Mouse (Mus musculus): ENCODE data around the gene Fam196a. TPM values are rescaled to one million over a fixed set of nuclear protein-coding genes. Genes with fewer than 3 reads are reported as not detected.

The Fam196a gene
- polyA plus RNA-seq, 1 experiment, result 0.81 TPM

- peaks cover 2% of the 10 kb centered on the region for H3K4me1 ChIP-seq (ENCODE audit: control insufficient read depth, insufficient read depth, low read length)
- no peak overlapping the region for H3K9ac ChIP-seq (ENCODE audit: low read depth, poor library complexity, severe bottlenecking)
- H3K9me3 ChIP-seq (replicated peaks; ENCODE audit: control insufficient read depth, insufficient read depth, low read length, poor library complexity, severe bottlenecking), result no peaks in the 10 kb centered on the region
- no peaks in the 10 kb centered on the region for H3K27me3 ChIP-seq (ENCODE audit: control insufficient read depth, insufficient read depth, low read length, poor library complexity, severe bottlenecking)
- TF ChIP-seq CTCF (IDR thresholded peaks at IDR 0.05; ENCODE audit: low read depth, low read length), result no peak
- TF ChIP-seq EP300 (IDR thresholded peaks at IDR 0.05; ENCODE audit: insufficient read depth, low read depth, low read length), result no peak
- no peak for TF ChIP-seq POLR2A (IDR thresholded peaks at IDR 0.05; ENCODE audit: insufficient read depth, low read length)
- no peaks in the 10 kb centered on the region; the same call in 1 of the 2 replicates for H3K36me3 ChIP-seq (ENCODE audit: control insufficient read depth, insufficient read depth, low read length, poor library complexity, severe bottlenecking)
- H3K4me3 ChIP-seq (ENCODE audit: low read depth, low read length), result no peak overlapping the region
- H3K27ac ChIP-seq (ENCODE audit: insufficient read depth, low read length), result no peak overlapping the region; the same call in 1 of the 2 replicates
Observed at GRCm38 (mm10) chr7:134872981-134873380, 65.2 kb downstream of the Fam196a start.

GRCm38 (mm10) chr7:134872511-134872910 lies 65.7 kb downstream of the Fam196a start:
- no peak for TF ChIP-seq CTCF (IDR thresholded peaks at IDR 0.05; ENCODE audit: low read depth, low read length)
- no peak for TF ChIP-seq EP300 (IDR thresholded peaks at IDR 0.05; ENCODE audit: insufficient read depth, low read depth, low read length)
- no peak for TF ChIP-seq POLR2A (IDR thresholded peaks at IDR 0.05; ENCODE audit: insufficient read depth, low read length)
- Histone ChIP-seq H3K36me3 (ENCODE audit: control insufficient read depth, insufficient read depth, low read length, poor library complexity, severe bottlenecking) (no peaks in the 10 kb centered on the region; the same call in 1 of the 2 replicates), H3K9ac (ENCODE audit: low read depth, poor library complexity, severe bottlenecking) (no peak overlapping the region), H3K9me3 (replicated peaks; ENCODE audit: control insufficient read depth, insufficient read depth, low read length, poor library complexity, severe bottlenecking) (no peaks in the 10 kb centered on the region), H3K27me3 (ENCODE audit: control insufficient read depth, insufficient read depth, low read length, poor library complexity, severe bottlenecking) (no peaks in the 10 kb centered on the region), H3K4me3 (ENCODE audit: low read depth, low read length) (no peak overlapping the region), H3K4me1 (ENCODE audit: control insufficient read depth, insufficient read depth, low read length) (peaks cover 2% of the 10 kb centered on the region), H3K27ac (ENCODE audit: insufficient read depth, low read length) (no peak overlapping the region; the same call in 1 of the 2 replicates)

GRCm38 (mm10) chr7:134864175-134864574 lies 74.1 kb downstream of the Fam196a start:
- Histone ChIP-seq H3K4me1 (ENCODE audit: control insufficient read depth, insufficient read depth, low read length) (no peaks in the 10 kb centered on the region), H3K9ac (ENCODE audit: low read depth, poor library complexity, severe bottlenecking) (no peak overlapping the region), H3K36me3 (ENCODE audit: control insufficient read depth, insufficient read depth, low read length, poor library complexity, severe bottlenecking) (no peaks in the 10 kb centered on the region), H3K27me3 (ENCODE audit: control insufficient read depth, insufficient read depth, low read length, poor library complexity, severe bottlenecking) (no peaks in the 10 kb centered on the region), H3K27ac (ENCODE audit: insufficient read depth, low read length) (no peak overlapping the region), H3K9me3 (replicated peaks; ENCODE audit: control insufficient read depth, insufficient read depth, low read length, poor library complexity, severe bottlenecking) (no peaks in the 10 kb centered on the region), H3K4me3 (ENCODE audit: low read depth, low read length) (no peak overlapping the region)
- TF ChIP-seq POLR2A (IDR thresholded peaks at IDR 0.05; ENCODE audit: insufficient read depth, low read length) (no peak), CTCF (IDR thresholded peaks at IDR 0.05; ENCODE audit: low read depth, low read length) (no peak), EP300 (IDR thresholded peaks at IDR 0.05; ENCODE audit: insufficient read depth, low read depth, low read length) (no peak)

GRCm38 (mm10) chr7:134862000-134862399 lies 76.2 kb downstream of the Fam196a start:
- Histone ChIP-seq H3K27ac (ENCODE audit: insufficient read depth, low read length) (no peak overlapping the region), H3K27me3 (ENCODE audit: control insufficient read depth, insufficient read depth, low read length, poor library complexity, severe bottlenecking) (no peaks in the 10 kb centered on the region), H3K9me3 (replicated peaks; ENCODE audit: control insufficient read depth, insufficient read depth, low read length, poor library complexity, severe bottlenecking) (no peaks in the 10 kb centered on the region), H3K4me1 (ENCODE audit: control insufficient read depth, insufficient read depth, low read length) (no peaks in the 10 kb centered on the region), H3K36me3 (ENCODE audit: control insufficient read depth, insufficient read depth, low read length, poor library complexity, severe bottlenecking) (no peaks in the 10 kb centered on the region), H3K9ac (ENCODE audit: low read depth, poor library complexity, severe bottlenecking) (no peak overlapping the region), H3K4me3 (ENCODE audit: low read depth, low read length) (no peak overlapping the region)
- TF ChIP-seq CTCF (IDR thresholded peaks at IDR 0.05; ENCODE audit: low read depth, low read length), result no peak
- TF ChIP-seq POLR2A (IDR thresholded peaks at IDR 0.05; ENCODE audit: insufficient read depth, low read length), result no peak
- TF ChIP-seq EP300 (IDR thresholded peaks at IDR 0.05; ENCODE audit: insufficient read depth, low read depth, low read length), result no peak

- TF ChIP-seq CTCF (IDR thresholded peaks at IDR 0.05; ENCODE audit: low read depth, low read length) (no peak), EP300 (IDR thresholded peaks at IDR 0.05; ENCODE audit: insufficient read depth, low read depth, low read length) (no peak), POLR2A (IDR thresholded peaks at IDR 0.05; ENCODE audit: insufficient read depth, low read length) (no peak)
- Histone ChIP-seq H3K27ac (ENCODE audit: insufficient read depth, low read length) (no peak overlapping the region), H3K9me3 (replicated peaks; ENCODE audit: control insufficient read depth, insufficient read depth, low read length, poor library complexity, severe bottlenecking) (no peaks in the 10 kb centered on the region), H3K27me3 (ENCODE audit: control insufficient read depth, insufficient read depth, low read length, poor library complexity, severe bottlenecking) (no peaks in the 10 kb centered on the region), H3K4me1 (ENCODE audit: control insufficient read depth, insufficient read depth, low read length) (no peaks in the 10 kb centered on the region), H3K9ac (ENCODE audit: low read depth, poor library complexity, severe bottlenecking) (no peak overlapping the region), H3K36me3 (ENCODE audit: control insufficient read depth, insufficient read depth, low read length, poor library complexity, severe bottlenecking) (no peaks in the 10 kb centered on the region), H3K4me3 (ENCODE audit: low read depth, low read length) (no peak overlapping the region)
Observed at GRCm38 (mm10) chr7:134842751-134843150, 95.5 kb downstream of the Fam196a start.

GRCm38 (mm10) chr7:134840066-134840465 lies 98.2 kb downstream of the Fam196a start:
- no peak overlapping the region for H3K4me3 ChIP-seq (ENCODE audit: low read depth, low read length)
- no peak overlapping the region for H3K9ac ChIP-seq (ENCODE audit: low read depth, poor library complexity, severe bottlenecking)
- H3K9me3 ChIP-seq (replicated peaks; ENCODE audit: control insufficient read depth, insufficient read depth, low read length, poor library complexity, severe bottlenecking), result no peaks in the 10 kb centered on the region
- no peaks in the 10 kb centered on the region for H3K36me3 ChIP-seq (ENCODE audit: control insufficient read depth, insufficient read depth, low read length, poor library complexity, severe bottlenecking)
- no peaks in the 10 kb centered on the region for H3K4me1 ChIP-seq (ENCODE audit: control insufficient read depth, insufficient read depth, low read length)
- H3K27ac ChIP-seq (ENCODE audit: insufficient read depth, low read length), result no peak overlapping the region
- no peaks in the 10 kb centered on the region for H3K27me3 ChIP-seq (ENCODE audit: control insufficient read depth, insufficient read depth, low read length, poor library complexity, severe bottlenecking)
- TF ChIP-seq CTCF (IDR thresholded peaks at IDR 0.05; ENCODE audit: low read depth, low read length), result no peak
- TF ChIP-seq EP300 (IDR thresholded peaks at IDR 0.05; ENCODE audit: insufficient read depth, low read depth, low read length), result no peak
- TF ChIP-seq POLR2A (IDR thresholded peaks at IDR 0.05; ENCODE audit: insufficient read depth, low read length), result no peak
